Mouse (Mus musculus) liver, adult 2 months (tissue): Measurements from ENCODE around the gene Glrx2.

Source experiments
- CTCF ChIP-seq: fragments of 200-500 bp; IDR thresholded peaks from 2 replicates; pipeline ENCODE4 v1.5.1; 2011; ENCODE audit warnings: low read depth, low read length, control low read depth
- POLR2A ChIP-seq: fragments of 200-500 bp; IDR thresholded peaks from 2 replicates; pipeline ENCODE4 v1.6.1; 2011; ENCODE audit warnings: low read length, control low read depth; ENCODE audit not compliant: insufficient read depth; ENCODE audit errors: extremely low read depth

DNA sequence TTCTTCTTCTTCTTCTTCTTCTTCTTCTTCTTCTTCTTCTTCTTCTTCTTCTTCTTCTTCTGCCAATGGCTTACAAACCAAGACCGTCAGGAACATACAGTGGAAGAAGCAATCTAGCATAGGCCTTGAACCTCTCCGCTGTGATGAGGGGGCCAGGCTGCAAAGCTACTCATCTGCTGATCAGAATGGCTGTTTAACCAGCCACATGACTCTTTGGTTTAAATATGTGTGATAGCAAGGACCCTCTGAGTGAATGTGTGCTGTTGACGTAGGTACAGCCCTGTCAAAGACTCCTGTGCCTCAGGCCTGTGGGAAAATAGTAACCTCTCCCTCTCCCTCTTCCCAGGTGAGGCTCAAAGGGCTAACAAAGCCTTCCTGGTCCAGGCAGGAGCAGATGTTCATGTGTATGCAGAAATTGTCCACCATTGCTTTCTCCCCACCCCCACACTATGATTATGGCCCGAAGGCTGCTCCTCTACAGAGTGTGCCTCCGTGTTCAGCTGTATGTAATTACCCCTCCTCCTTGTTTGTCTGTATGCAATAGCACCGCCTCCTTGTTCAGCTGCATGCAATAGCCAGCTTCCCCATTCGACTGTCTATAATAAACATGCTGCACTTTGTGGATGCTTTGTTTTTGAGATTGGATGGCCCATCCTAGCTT lies 6.0 kb upstream of the Glrx2 start:
- TF ChIP-seq CTCF (no peak), POLR2A (no peak)
